Mouse (Mus musculus) layer of hippocampus, postnatal 25 days (tissue): ENCODE results near the gene Rab8b. TPM values are rescaled to one million over a fixed set of nuclear protein-coding genes. Genes with fewer than 3 reads are reported as not detected.
A peak's percentile ranks its signal among the peaks of the same experiment; 100 is the strongest.
"Not testable (repeated sequence)": the region's sequence is repeated elsewhere in the genome, so short reads cannot be mapped to it uniquely, and the experiment has no call there.

ENCODE experiments used
- DNase-seq, 2 experiments: peaks; one replicate each; pipeline ENCODE4 v3.0.0; 2022; ENCODE audit warnings: mixed read lengths in 2 of 2, low spot score in 1 of 2; ENCODE audit errors: extremely low spot score in 1 of 2
- total RNA-seq, 2 experiments: library from RNA; stranded (reverse); gene quantifications; 2 replicates each; pipeline ENCODE4 v1.2.3; 2021

Rab8b gene
- total RNA-seq, 2 experiments from 2014 or later, result 40.7 to 46.4 TPM

GRCm38 (mm10) chr9:66855865-66856264, 63.6 kb downstream of the Rab8b start:
- DNase-seq, result no peak

- no peak for DNase-seq
Measured at GRCm38 (mm10) chr9:66852592-66852991, 66.9 kb downstream of the Rab8b start.

GRCm38 (mm10) chr9:66850966-66851365, 68.5 kb downstream of the Rab8b start:
- no peak for DNase-seq

GRCm38 (mm10) chr9:66846822-66847221, 72.7 kb downstream of the Rab8b start:
- no peak for DNase-seq

GRCm38 (mm10) chr9:66835097-66835480, 84.4 kb downstream of the Rab8b start:
- no peak for DNase-seq

GRCm38 (mm10) chr9:66834318-66835096, 85.0 kb downstream of the Rab8b start, which contains the start of gene Aph1c:
Aph1c (minus strand) TSS chr9:66834726.
- DNase-seq, result peak; percentile 88 to 90

- DNase-seq, result peak in 1 of 2 experiments; percentile 13
Measured at GRCm38 (mm10) chr9:66833851-66834250, 85.6 kb downstream of the Rab8b start.

- DNase-seq, result no peak
Measured at GRCm38 (mm10) chr9:66832366-66832908, 87.0 kb downstream of the Rab8b start.

- DNase-seq, result peak in 1 of 2 experiments; percentile 13
Measured at GRCm38 (mm10) chr9:66825990-66826389, 93.5 kb downstream of the Rab8b start.

GRCm38 (mm10) chr9:66822255-66822654, 97.2 kb downstream of the Rab8b start:
- not testable (repeated sequence) for DNase-seq

- DNase-seq, result no peak
Measured at GRCm38 (mm10) chr9:66820996-66821395, 98.5 kb downstream of the Rab8b start.

- DNase-seq, result no peak
Measured at GRCm38 (mm10) chr9:66813392-66813791, 106.1 kb downstream of the Rab8b start.

- DNase-seq, result not testable (repeated sequence)
Measured at GRCm38 (mm10) chr9:66805951-66806350, 113.5 kb downstream of the Rab8b start.

GRCm38 (mm10) chr9:66801947-66802346, 117.5 kb downstream of the Rab8b start:
- DNase-seq, result no peak

GRCm38 (mm10) chr9:66796739-66797138, 122.7 kb downstream of the Rab8b start, which contains the start of gene Gm10647:
Gm10647 (plus strand) TSS chr9:66797039.
- DNase-seq, result no peak

- peak; percentile 81 to 88 for DNase-seq
Measured at GRCm38 (mm10) chr9:66795464-66796324, 123.8 kb downstream of the Rab8b start, which contains the start of gene Aph1b. Aph1b (minus strand) TSS chr9:66795490.

GRCm38 (mm10) chr9:66794629-66795463, 124.6 kb downstream of the Rab8b start:
- no peak for DNase-seq
